Mouse (Mus musculus): Measurements from ENCODE around the gene Tff3.

Tff3 gene

GRCm38 (mm10) chr17:31129452-31129851, at the start of gene Tff3:
TSS of gene Tff3 (minus strand) at chr17:31129646.
- DNase-seq, result no peak

GRCm38 (mm10) chr17:31176321-31176720, 46.9 kb upstream of the Tff3 start:
- no peak for DNase-seq

DNA sequence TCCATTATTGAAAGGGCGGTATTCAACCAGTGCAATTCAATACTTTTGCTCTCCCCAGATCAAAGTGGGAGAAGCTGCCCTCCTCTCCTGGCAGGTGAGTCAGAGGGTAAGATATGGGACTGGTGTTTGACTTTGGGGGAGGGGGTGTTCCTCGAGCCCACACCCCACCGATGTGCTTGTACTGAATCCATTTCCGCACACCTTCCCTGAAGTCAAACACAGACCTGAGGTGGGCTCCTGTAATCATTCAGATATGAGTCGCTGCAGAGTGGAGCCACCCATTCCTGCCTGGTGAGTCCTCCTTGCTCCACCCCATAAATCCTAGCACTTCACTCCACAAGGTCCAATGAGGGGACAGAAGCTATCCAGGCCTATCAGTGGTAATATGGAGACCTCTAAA, 40.4 kb upstream of the Tff3 start:
- DNase-seq, result no peak

GRCm38 (mm10) chr17:31165127-31165526, 35.7 kb upstream of the Tff3 start, which contains the start of gene Tff1:
TSS of gene Tff1 (minus strand) at chr17:31165277.
- no peak for DNase-seq

- no peak for DNase-seq
Measured at GRCm38 (mm10) chr17:31163821-31164220, 34.4 kb upstream of the Tff3 start.

- no peak for DNase-seq
Measured at GRCm38 (mm10) chr17:31162607-31163006, 33.2 kb upstream of the Tff3 start.

GRCm38 (mm10) chr17:31160291-31160690, 30.8 kb upstream of the Tff3 start:
- no peak for DNase-seq

GRCm38 (mm10) chr17:31157921-31158320, 28.5 kb upstream of the Tff3 start:
- DNase-seq, result no peak

- DNase-seq, result no peak
Measured at GRCm38 (mm10) chr17:31153785-31154184, 24.3 kb upstream of the Tff3 start.

GRCm38 (mm10) chr17:31152966-31153499, 23.6 kb upstream of the Tff3 start:
- DNase-seq, result no peak

- DNase-seq, result no peak
Measured at GRCm38 (mm10) chr17:31152512-31152911, 23.1 kb upstream of the Tff3 start.

DNA sequence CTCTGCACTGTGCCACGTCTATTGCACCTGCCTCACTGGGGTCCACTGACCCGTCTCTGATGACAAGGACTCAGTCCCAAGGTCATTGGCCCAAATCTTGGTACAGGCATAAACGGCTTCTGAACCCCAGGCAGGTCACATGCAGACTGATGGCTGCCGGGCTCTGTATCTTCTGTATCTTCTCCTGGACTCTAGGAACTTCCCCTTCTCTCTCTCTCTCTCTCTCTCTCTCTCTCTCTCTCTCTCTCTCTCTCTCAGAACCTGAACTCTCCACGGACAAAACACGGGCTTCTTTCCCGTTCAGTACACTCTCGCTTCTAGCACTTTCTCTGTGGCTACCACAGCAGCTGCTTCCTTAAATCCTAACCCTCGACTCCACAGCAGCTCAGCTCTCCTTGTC, 16.6 kb upstream of the Tff3 start:
- DNase-seq, result no peak

DNA sequence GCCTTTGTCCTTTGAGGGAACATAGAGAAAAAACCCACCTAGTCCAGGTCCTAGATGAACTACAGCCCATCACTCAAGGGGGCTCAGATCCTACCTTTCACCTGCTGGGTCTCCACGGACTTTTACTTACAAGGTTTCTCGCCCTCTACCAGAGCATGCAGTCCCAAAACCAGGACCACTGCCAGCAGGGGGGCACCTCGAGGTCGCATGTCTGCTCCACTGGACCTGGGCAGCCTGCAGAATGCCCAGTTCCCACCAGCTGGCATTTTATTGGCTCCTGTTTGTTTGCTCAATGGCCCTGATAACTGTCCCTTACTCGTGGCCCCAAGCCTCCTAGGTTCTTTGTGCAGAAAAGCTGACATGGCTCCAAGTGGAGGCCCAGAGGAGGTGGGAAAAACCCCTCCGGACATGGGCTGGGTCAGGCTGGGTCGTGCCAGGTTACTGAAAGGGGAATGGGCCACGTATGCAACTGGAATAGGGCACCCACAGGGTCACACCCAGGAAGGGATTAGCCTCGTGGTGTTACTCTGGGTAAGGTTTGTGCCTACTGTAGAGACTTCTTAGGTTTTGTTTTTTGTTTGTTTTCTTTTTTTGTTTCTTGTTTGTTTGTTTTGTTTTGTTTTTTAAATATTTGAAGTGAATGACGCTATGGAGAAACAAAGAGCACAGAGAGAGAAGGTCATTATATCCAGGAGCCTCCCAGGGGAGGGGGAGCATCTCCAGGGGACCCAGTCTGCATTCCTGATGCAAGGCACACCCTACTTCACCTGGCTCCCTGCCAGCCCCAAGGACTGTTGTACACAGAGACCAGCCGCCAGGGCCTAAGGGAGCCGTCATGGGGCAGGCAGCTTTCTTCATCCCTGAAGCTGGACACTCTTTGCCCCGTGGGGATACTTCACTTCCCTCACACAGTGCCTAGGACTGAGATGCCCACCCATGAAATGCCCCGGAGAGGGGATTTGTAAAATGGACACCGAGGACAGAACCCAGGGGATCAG, 14.9 kb upstream of the Tff3 start, which contains the start of gene Tff2:
Gene Tff2, minus strand, starts transcription at position 243 of the 998 bp plus-strand sequence.
- DNase-seq, result no peak

DNA sequence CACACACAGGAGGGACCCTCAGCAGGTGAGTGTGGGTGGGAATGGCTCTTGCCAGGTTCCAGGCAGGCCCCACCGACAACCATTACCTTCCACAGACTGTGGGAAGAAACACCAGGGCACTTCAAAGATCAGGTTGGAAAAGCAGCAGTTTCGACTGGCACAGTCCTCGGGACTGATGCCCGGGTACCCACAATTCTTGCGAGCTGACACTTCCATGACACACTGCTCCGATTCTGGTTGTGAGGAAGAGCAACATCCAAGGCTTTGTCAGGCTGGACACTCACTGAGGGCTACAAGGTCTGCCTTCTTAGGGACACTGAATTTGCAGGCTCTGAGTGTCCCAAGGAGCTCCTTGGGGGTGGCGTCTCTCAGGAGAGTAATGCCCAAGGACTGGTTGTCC, 12.7 kb upstream of the Tff3 start:
- no peak for DNase-seq

GRCm38 (mm10) chr17:31138398-31138797, 9.0 kb upstream of the Tff3 start:
- no peak for DNase-seq

GRCm38 (mm10) chr17:31136821-31137220, 7.4 kb upstream of the Tff3 start:
- no peak for DNase-seq

- DNase-seq, result no peak
Measured at GRCm38 (mm10) chr17:31136291-31136690, 6.8 kb upstream of the Tff3 start.

DNA sequence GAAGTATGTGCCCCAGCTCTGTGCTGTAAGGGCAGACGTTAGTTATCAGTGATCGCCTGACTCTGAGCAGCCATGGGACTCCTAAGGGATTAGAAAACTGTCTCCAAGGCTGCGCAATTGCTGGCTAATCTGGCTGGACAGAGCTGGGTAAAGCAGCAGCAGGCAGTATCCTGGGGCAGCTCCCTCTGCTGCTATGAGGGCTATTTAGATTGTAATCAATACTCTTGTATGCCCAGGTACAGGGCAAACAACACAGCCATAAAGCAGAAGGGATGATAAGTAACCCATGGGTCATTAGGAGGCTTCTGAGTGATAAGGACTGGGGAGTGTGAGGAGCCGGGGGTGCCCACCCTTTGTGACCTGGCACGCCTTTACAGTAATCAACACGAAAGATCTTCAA, 5.5 kb upstream of the Tff3 start:
- DNase-seq, result no peak

DNA sequence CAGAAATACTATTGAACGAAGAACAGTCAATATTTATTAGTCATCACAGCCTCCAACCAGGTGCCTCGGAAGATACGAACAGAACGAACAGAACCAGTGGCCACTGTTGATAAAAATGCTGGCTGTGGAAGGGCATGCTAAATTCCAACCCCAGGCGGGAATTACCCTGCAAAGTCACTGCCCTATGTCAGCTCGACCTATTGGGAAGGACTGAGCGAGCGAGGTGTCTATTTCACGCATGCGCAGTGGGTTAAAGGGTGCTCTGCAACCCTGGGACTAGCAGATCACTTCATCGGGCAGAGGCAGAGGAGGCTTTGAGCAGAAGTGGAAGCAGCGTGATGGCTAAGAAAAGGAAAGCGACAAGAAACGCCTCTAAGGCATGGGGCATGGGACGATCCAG, 4.3 kb upstream of the Tff3 start:
- no peak for DNase-seq

DNA sequence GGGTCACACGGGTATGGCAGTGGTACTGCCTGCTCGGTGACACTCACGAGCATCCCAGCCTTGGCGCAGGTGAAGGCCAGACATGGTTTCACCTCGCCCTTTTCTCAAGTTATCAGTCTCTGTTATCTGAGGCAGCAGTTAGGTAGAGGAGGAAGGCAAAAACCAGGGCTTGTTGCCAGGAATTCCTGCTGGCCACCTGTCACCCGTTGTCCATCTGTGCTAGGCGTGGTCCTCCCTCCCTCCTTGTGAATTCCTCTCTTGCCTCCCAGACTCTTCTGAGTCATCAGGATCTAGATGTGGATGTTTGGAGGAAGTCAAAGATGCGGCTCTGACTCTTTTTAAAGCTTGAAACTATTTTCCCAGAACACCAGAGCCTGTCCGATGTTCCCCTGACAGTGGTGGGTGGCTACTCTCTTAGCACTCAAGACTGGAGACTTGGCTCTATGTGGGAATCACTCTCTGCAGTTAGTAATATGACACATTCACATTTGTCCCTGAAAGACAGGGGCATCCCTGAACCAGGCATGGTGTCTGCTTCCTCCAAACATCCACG, 1.9 kb upstream of the Tff3 start:
- no peak for DNase-seq

DNA sequence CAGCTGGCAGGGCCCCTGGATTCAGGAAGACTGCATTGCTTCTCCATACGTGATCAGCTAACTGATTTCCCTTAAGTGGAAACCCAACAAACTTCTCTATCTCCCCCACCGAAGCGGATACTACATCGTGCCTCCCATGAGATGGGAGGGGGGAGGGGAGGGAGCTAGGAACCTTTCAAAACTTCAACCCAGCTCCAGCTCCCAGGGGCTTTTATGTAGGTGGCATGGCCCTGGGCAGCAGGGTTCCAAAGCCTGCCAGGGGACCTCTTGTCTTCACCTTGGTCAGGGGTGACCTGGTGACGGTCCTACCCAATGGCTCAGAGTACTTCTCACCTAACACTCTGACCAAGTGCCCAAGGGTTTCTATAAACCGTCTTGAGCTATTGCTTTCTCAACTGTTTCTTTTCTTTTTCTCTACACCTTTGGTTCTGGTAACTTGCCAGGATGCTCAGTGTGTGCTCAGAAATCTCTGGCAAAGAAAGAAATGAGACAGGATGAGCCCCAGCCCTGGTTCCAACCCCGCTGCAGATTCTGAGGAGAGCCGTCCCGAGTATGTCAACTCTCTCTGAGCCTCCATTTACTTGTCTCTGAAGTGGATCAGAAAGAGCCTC, 633 bp downstream of the Tff3 start:
- no peak for DNase-seq

GRCm38 (mm10) chr17:31125548-31126266, 3.7 kb downstream of the Tff3 start:
- peak; percentile 43 for DNase-seq

DNA sequence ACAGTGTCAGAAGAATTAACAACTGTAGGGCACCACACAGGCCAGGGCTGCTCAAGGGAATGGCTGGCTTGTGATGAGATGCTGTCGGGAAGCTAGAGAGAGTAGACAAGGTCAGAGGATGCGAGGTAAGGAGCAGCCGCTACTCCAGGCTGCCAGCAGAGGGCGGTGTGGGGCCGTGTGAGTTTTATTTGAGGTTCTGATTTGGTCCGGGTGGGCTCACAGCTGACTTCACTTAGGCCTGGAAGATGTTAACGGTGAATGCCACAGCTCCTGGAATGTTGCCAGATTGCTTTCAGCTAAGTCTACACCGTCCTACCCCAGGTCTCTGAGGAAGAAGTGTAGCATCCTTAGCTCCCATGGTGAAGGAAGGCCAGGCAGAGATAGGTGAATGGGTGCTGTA, 7.5 kb downstream of the Tff3 start:
- no peak for DNase-seq
